Mouse (Mus musculus): Measurements from ENCODE around the gene Rxfp4.

- TF ChIP-seq POLR2A (IDR thresholded peaks at IDR 0.05; ENCODE audit: low read depth, low read length) (no peak), CTCF (IDR thresholded peaks at IDR 0.05; ENCODE audit: borderline replicate concordance, insufficient read depth, low read length) (peak; percentile 18; the same call in 1 of the 2 replicates)
Measured at GRCm38 (mm10) chr3:88677399-88677798, 24.5 kb upstream of the Rxfp4 start.

Measured in embryonic fibroblast, embryonic 13.5 days (primary cell).